13 mouse cellular contexts compared by ENCODE assay signal in genomic region chr3:27505582-27505981, GRCm38 (mm10).
"Had no signal": no experiment of that assay in that cellular context is flagged by ENCODE, and none has a peak within 500 bp of the region (broad histone marks: within the 10 kb centered on the region; RNA-seq: fewer than 3 reads in every experiment).

No protein-coding gene starts in this region.

- H3K27ac ChIP-seq: kidney, embryonic 15.5 days; limb, embryonic 15.5 days; liver, embryonic 12.5 days; midbrain, embryonic 10.5 days; midbrain, embryonic 15.5 days had no signal

- H3K4me2 ChIP-seq: kidney, embryonic 15.5 days; limb, embryonic 15.5 days; liver, embryonic 12.5 days; lung, embryonic 14.5 days; midbrain, embryonic 15.5 days had no signal

- DNase-seq: kidney, adult 2 months; kidney, postnatal 14 days; lung, embryonic 14.5 days; lung, postnatal 10 days; lung, postnatal 4 days; right cerebral cortex, postnatal 25 days; thymus, adult 18-20 months; thymus, postnatal 14 days had no signal

- H3K4me3 ChIP-seq: kidney, embryonic 15.5 days; limb, embryonic 15.5 days; liver, embryonic 12.5 days; midbrain, embryonic 10.5 days; midbrain, embryonic 15.5 days had no signal

- H3K36me3 ChIP-seq: midbrain, embryonic 15.5 days had no signal

- H3K9ac ChIP-seq: kidney, embryonic 15.5 days; limb, embryonic 15.5 days; liver, embryonic 12.5 days; lung, embryonic 14.5 days; midbrain, embryonic 15.5 days had no signal

- ATAC-seq: liver, embryonic 12.5 days; midbrain, embryonic 15.5 days had no signal

- H3K27me3 ChIP-seq: kidney, embryonic 15.5 days; limb, embryonic 15.5 days; liver, embryonic 12.5 days; midbrain, embryonic 15.5 days had no signal

- H3K4me1 ChIP-seq: kidney, embryonic 15.5 days; limb, embryonic 15.5 days; liver, embryonic 12.5 days; midbrain, embryonic 10.5 days; midbrain, embryonic 15.5 days had no signal

- H3K9me3 ChIP-seq: kidney, embryonic 15.5 days; limb, embryonic 15.5 days; liver, embryonic 12.5 days; midbrain, embryonic 10.5 days; midbrain, embryonic 15.5 days had no signal
